Mouse (Mus musculus) heart, embryonic 13.5 days (tissue): ENCODE measurements around the gene Hsbp1. TPM values are rescaled to one million over a fixed set of nuclear protein-coding genes. Genes with fewer than 3 reads are reported as not detected.
"Not testable (repeated sequence)": the region's sequence is repeated elsewhere in the genome, so short reads cannot be mapped to it uniquely, and the experiment has no call there.

Experiments used
- ATAC-seq: fragments of 200-750 bp; cut with Nextera tagmentation; 2 replicates; pipeline ENCODE4 v1.8.0; 2017; ENCODE audit warnings: moderate TSS enrichment; ENCODE audit not compliant: insufficient number of reproducible peaks, low FRiP score, low TSS enrichment; ENCODE audit errors: extremely low read depth
- H3K27ac ChIP-seq: fragments of 300-500 bp; sonication (generic); replicated peaks from 2 replicates; pipeline ENCODE4 v1.5.1; 2015; ENCODE audit warnings: moderate library complexity, mild to moderate bottlenecking, inconsistent platforms
- H3K27me3 ChIP-seq: fragments of 300-500 bp; sonication (generic); replicated peaks from 2 replicates; pipeline ENCODE4 v1.6.1; 2015; ENCODE audit warnings: mild to moderate bottlenecking, inconsistent platforms
- H3K36me3 ChIP-seq: fragments of 300-500 bp; sonication (generic); 2 replicates; pipeline ENCODE4 v1.6.1; 2015; ENCODE audit warnings: mild to moderate bottlenecking, inconsistent platforms
- H3K4me1 ChIP-seq: fragments of 300-500 bp; sonication (generic); 2 replicates; pipeline ENCODE4 v1.6.1; 2015; ENCODE audit warnings: inconsistent platforms
- H3K4me2 ChIP-seq: fragments of 300-500 bp; sonication (generic); 2 replicates; pipeline ENCODE4 v1.6.1; 2015; ENCODE audit warnings: inconsistent platforms, mild to moderate bottlenecking, moderate library complexity
- H3K4me3 ChIP-seq: fragments of 300-500 bp; sonication (generic); 2 replicates; pipeline ENCODE4 v1.5.1; 2015; ENCODE audit warnings: moderate library complexity, mild to moderate bottlenecking, inconsistent platforms
- H3K9ac ChIP-seq: fragments of 300-500 bp; sonication (generic); 2 replicates; pipeline ENCODE4 v1.6.1; 2015; ENCODE audit warnings: inconsistent platforms, mild to moderate bottlenecking, moderate library complexity
- H3K9me3 ChIP-seq: fragments of 300-500 bp; sonication (generic); 2 replicates; pipeline ENCODE4 v1.6.1; 2016; ENCODE audit warnings: inconsistent platforms
- WGBS: fragments of 180-500 bp; shearing (Covaris S2); methylation state at CpG from one replicate; pipeline ENCODE4 v1.1.7; 2015; ENCODE audit warnings: mixed read lengths; 5-methylcytosine and 5-hydroxymethylcytosine counted together
- polyA plus RNA-seq: library from polyadenylated mRNA; unstranded; fragments of >200 nt; fragmentation: Nextera tagmentation; extraction: Ambion mirVana; gene quantifications from 2 replicates; pipeline ENCODE4 v1.2.1, GENCODE M21; 2015

Hsbp1 gene
- polyA plus RNA-seq, 1 experiment from 2014 or later = 288 TPM

GRCm38 (mm10) chr8:119351647-119352046 is 7.4 kb downstream of the Hsbp1 start:
- Histone ChIP-seq H3K27me3 (no peaks in the 10 kb centered on the region), H3K4me1 (0 out of 2 replicates have a peak, but pooled peaks cover 7% of the 10 kb centered on the region), H3K4me3 (no peak overlapping the region), H3K9me3 (no peaks in the 10 kb centered on the region), H3K9ac (no peak overlapping the region), H3K36me3 (peaks cover 41% of the 10 kb centered on the region), H3K27ac (no peak overlapping the region), H3K4me2 (no peak overlapping the region)
- WGBS = 84% methylated on average over 19 of the region's 19 CpGs
- no peak for ATAC-seq

- ATAC-seq = no peak
- Histone ChIP-seq H3K9ac (no peak overlapping the region), H3K27me3 (no peaks in the 10 kb centered on the region), H3K36me3 (peaks cover 26% of the 10 kb centered on the region), H3K27ac (no peak overlapping the region), H3K9me3 (no peaks in the 10 kb centered on the region), H3K4me1 (0 out of 2 replicates have a peak, but pooled peaks cover 7% of the 10 kb centered on the region), H3K4me3 (no peak overlapping the region), H3K4me2 (no peak overlapping the region)
- 53% methylated on average over 10 of the region's 10 CpGs for WGBS
These were observed 8.8 kb downstream of the Hsbp1 start for GRCm38 (mm10) chr8:119352977-119353658.

- no peaks in the 10 kb centered on the region for H3K27me3 ChIP-seq
- WGBS = 76% methylated on average over 6 of the region's 6 CpGs
- no peak for ATAC-seq
- no peak overlapping the region for H3K4me3 ChIP-seq
- H3K9ac ChIP-seq = no peak overlapping the region
- 0 out of 2 replicates have a peak, but pooled peaks cover 7% of the 10 kb centered on the region for H3K4me1 ChIP-seq
- H3K36me3 ChIP-seq = peaks cover 21% of the 10 kb centered on the region
- no peak overlapping the region for H3K27ac ChIP-seq
- no peaks in the 10 kb centered on the region for H3K9me3 ChIP-seq
- no peak overlapping the region for H3K4me2 ChIP-seq
These were observed 9.4 kb downstream of the Hsbp1 start for GRCm38 (mm10) chr8:119353659-119354023.

- not testable (repeated sequence) for H3K27me3 ChIP-seq, H3K4me2 ChIP-seq, H3K27ac ChIP-seq, H3K4me1 ChIP-seq, H3K9me3 ChIP-seq, ATAC-seq, H3K9ac ChIP-seq, H3K36me3 ChIP-seq, H3K4me3 ChIP-seq
- 61% methylated on average over 5 of the region's 5 CpGs for WGBS
These were observed 12.3 kb downstream of the Hsbp1 start for GRCm38 (mm10) chr8:119356631-119357030.

- H3K9ac ChIP-seq = no peak overlapping the region
- no peak for ATAC-seq
- H3K27ac ChIP-seq = no peak overlapping the region
- H3K4me3 ChIP-seq = no peak overlapping the region
- H3K4me1 ChIP-seq = 0 out of 2 replicates have a peak, but pooled peaks cover 5% of the 10 kb centered on the region
- no peak overlapping the region for H3K4me2 ChIP-seq
- H3K36me3 ChIP-seq = no peaks in the 10 kb centered on the region
- 73% methylated on average over 7 of the region's 7 CpGs for WGBS
- H3K27me3 ChIP-seq = no peaks in the 10 kb centered on the region
- no peaks in the 10 kb centered on the region for H3K9me3 ChIP-seq
These were observed 13.9 kb downstream of the Hsbp1 start for GRCm38 (mm10) chr8:119358175-119358574.

- Histone ChIP-seq H3K9me3 (no peaks in the 10 kb centered on the region), H3K27ac (no peak overlapping the region), H3K36me3 (no peaks in the 10 kb centered on the region), H3K4me3 (no peak overlapping the region), H3K4me2 (no peak overlapping the region), H3K4me1 (no peaks in the 10 kb centered on the region), H3K27me3 (no peaks in the 10 kb centered on the region), H3K9ac (no peak overlapping the region)
- 37% methylated on average over 14 of the region's 14 CpGs for WGBS
- ATAC-seq = no peak
These were observed 14.5 kb downstream of the Hsbp1 start for GRCm38 (mm10) chr8:119358836-119359235.

- 64% methylated on average over 8 of the region's 8 CpGs for WGBS
These were observed 16.5 kb downstream of the Hsbp1 start for GRCm38 (mm10) chr8:119360686-119361295.

GRCm38 (mm10) chr8:119374716-119375115 is 30.4 kb downstream of the Hsbp1 start:
- ATAC-seq, H3K27ac ChIP-seq, H3K9ac ChIP-seq, H3K4me2 ChIP-seq, H3K36me3 ChIP-seq, H3K27me3 ChIP-seq, H3K4me3 ChIP-seq, H3K4me1 ChIP-seq, H3K9me3 ChIP-seq: not testable (repeated sequence)
- WGBS = 71% methylated on average over 9 of the region's 9 CpGs

More at GRCm38 (mm10) chr8:119360686-119361295, 16.5 kb downstream of the Hsbp1 start:
- Histone ChIP-seq H3K27me3 (no peaks in the 10 kb centered on the region), H3K9me3 (no peaks in the 10 kb centered on the region), H3K27ac (no peak overlapping the region), H3K4me2 (no peak overlapping the region), H3K4me1 (no peaks in the 10 kb centered on the region), H3K36me3 (no peaks in the 10 kb centered on the region), H3K9ac (no peak overlapping the region), H3K4me3 (no peak overlapping the region)
- no peak for ATAC-seq

- Histone ChIP-seq H3K4me3 (no peak overlapping the region), H3K27ac (no peak overlapping the region), H3K9ac (no peak overlapping the region), H3K27me3 (no peaks in the 10 kb centered on the region), H3K9me3 (no peaks in the 10 kb centered on the region), H3K4me2 (no peak overlapping the region), H3K4me1 (no peaks in the 10 kb centered on the region), H3K36me3 (no peaks in the 10 kb centered on the region)
- WGBS = 76% methylated on average over 7 of the region's 7 CpGs
- ATAC-seq = no peak
These were observed 34.2 kb downstream of the Hsbp1 start for GRCm38 (mm10) chr8:119378476-119378875.

- no peaks in the 10 kb centered on the region for H3K36me3 ChIP-seq
- H3K27ac ChIP-seq = no peak overlapping the region
- no peak overlapping the region for H3K4me2 ChIP-seq
- H3K9ac ChIP-seq = no peak overlapping the region
- no peaks in the 10 kb centered on the region for H3K4me1 ChIP-seq
- WGBS = 39% methylated on average over 4 of the region's 4 CpGs
- H3K27me3 ChIP-seq = 0 out of 2 replicates have a peak, but pooled peaks cover 2% of the 10 kb centered on the region
- H3K9me3 ChIP-seq = no peaks in the 10 kb centered on the region
- no peak for ATAC-seq
- no peak overlapping the region for H3K4me3 ChIP-seq
These were observed 36.3 kb downstream of the Hsbp1 start for GRCm38 (mm10) chr8:119380619-119381018.

- Histone ChIP-seq H3K36me3 (no peaks in the 10 kb centered on the region), H3K27me3 (peaks cover 11% of the 10 kb centered on the region; the same call in 1 of the 2 replicates), H3K27ac (no peak overlapping the region), H3K4me2 (no peak overlapping the region), H3K9me3 (no peaks in the 10 kb centered on the region), H3K9ac (no peak overlapping the region), H3K4me1 (no peaks in the 10 kb centered on the region), H3K4me3 (no peak overlapping the region)
- ATAC-seq = no peak
- WGBS = 22% methylated on average over 10 of the region's 10 CpGs
These were observed 40.2 kb downstream of the Hsbp1 start for GRCm38 (mm10) chr8:119384478-119384877.

GRCm38 (mm10) chr8:119385854-119386253 is 41.6 kb downstream of the Hsbp1 start:
- no peak overlapping the region for H3K9ac ChIP-seq
- no peak overlapping the region for H3K4me2 ChIP-seq
- H3K27me3 ChIP-seq = peaks cover 16% of the 10 kb centered on the region; the same call in 1 of the 2 replicates

More at GRCm38 (mm10) chr8:119385854-119386253, 41.6 kb downstream of the Hsbp1 start:
- no peaks in the 10 kb centered on the region for H3K9me3 ChIP-seq
- no peaks in the 10 kb centered on the region for H3K36me3 ChIP-seq
- ATAC-seq = no peak
- H3K27ac ChIP-seq = no peak overlapping the region
- no peak overlapping the region for H3K4me3 ChIP-seq
- WGBS = 61% methylated on average over 6 of the region's 6 CpGs
- no peaks in the 10 kb centered on the region for H3K4me1 ChIP-seq
